Mouse (Mus musculus): ENCODE results near the gene Vmn1r44. TPM values are rescaled to one million over a fixed set of nuclear protein-coding genes. Genes with fewer than 3 reads are reported as not detected.

Gene Vmn1r44
- polyA plus RNA-seq, 1 experiment, result not detected

DNA sequence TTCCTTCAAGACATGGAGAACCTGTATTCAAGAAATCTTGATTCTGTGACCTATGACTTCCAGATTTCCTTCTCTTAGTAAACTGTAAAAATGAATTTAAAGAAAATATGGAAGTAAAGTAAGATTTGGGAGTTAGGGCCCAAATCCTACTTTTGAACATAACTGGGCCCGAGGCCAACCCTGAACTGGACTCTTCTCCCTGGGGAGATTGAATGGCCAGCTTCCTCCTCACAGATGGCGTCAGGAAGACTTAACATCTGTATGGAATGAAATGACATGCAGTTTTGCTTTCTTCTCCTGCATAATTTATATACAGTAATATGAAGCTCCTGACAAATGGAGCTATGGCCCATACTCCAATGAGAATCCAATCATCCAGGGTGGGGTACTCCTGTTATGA lies 57.5 kb downstream of the Vmn1r44 start:
- Histone ChIP-seq H3K27ac (ENCODE audit: insufficient read depth, low read depth, low read length) (no peak overlapping the region), H3K4me1 (ENCODE audit: control insufficient read depth, insufficient read depth, low read length) (no peaks in the 10 kb centered on the region)

More for the DNA sequence above, 57.5 kb downstream of the Vmn1r44 start:
- TF ChIP-seq POLR2A (IDR thresholded peaks at IDR 0.05; ENCODE audit: borderline replicate concordance, low read depth, low read length) (no peak), CTCF (IDR thresholded peaks at IDR 0.05; ENCODE audit: low read depth, low read length) (no peak)
- no peak overlapping the region for H3K4me3 ChIP-seq (ENCODE audit: insufficient read depth, low read length)

Other genes with a start within 250 kb of the Vmn1r44 start
- 2.1 TPM in 2 replicates for gene Txnrd3, start 239.7 kb upstream of the Vmn1r44 start, polyA plus RNA-seq (2012; ENCODE audit: insufficient read depth, insufficient read length, missing spikeins)
- gene Vmn1r40, start 176.1 kb upstream of the Vmn1r44 start, polyA plus RNA-seq (2012; ENCODE audit: insufficient read depth, insufficient read length, missing spikeins), result not detected in 2 replicates
- gene Vmn1r41, start 142.9 kb upstream of the Vmn1r44 start, polyA plus RNA-seq (2012; ENCODE audit: insufficient read depth, insufficient read length, missing spikeins), result not detected in 2 replicates
- gene Vmn1r42, start 7.2 kb upstream of the Vmn1r44 start, polyA plus RNA-seq (2012; ENCODE audit: insufficient read depth, insufficient read length, missing spikeins), result not detected in 2 replicates
- gene Vmn1r43, start 7.2 kb upstream of the Vmn1r44 start, polyA plus RNA-seq (2012; ENCODE audit: insufficient read depth, insufficient read length, missing spikeins), result 0.13 TPM in 1 of 2 replicates, not detected in the other
- not detected in 2 replicates for gene Vmn1r45, start 56.9 kb downstream of the Vmn1r44 start, polyA plus RNA-seq (2012; ENCODE audit: insufficient read depth, insufficient read length, missing spikeins)
- 0.05 and 0.15 TPM in 2 replicates for gene Vmn1r46, start 85.7 kb downstream of the Vmn1r44 start, polyA plus RNA-seq (2012; ENCODE audit: insufficient read depth, insufficient read length, missing spikeins)
- not detected in 2 replicates for gene Vmn1r47, start 132.5 kb downstream of the Vmn1r44 start, polyA plus RNA-seq (2012; ENCODE audit: insufficient read depth, insufficient read length, missing spikeins)
- not detected in 2 replicates for gene Vmn1r48, start 153.2 kb downstream of the Vmn1r44 start, polyA plus RNA-seq (2012; ENCODE audit: insufficient read depth, insufficient read length, missing spikeins)
- gene Vmn1r49, start 194.8 kb downstream of the Vmn1r44 start, polyA plus RNA-seq (2012; ENCODE audit: insufficient read depth, insufficient read length, missing spikeins), result not detected in 2 replicates
- not detected in 2 replicates for gene Vmn1r50, start 217.8 kb downstream of the Vmn1r44 start, polyA plus RNA-seq (2012; ENCODE audit: insufficient read depth, insufficient read length, missing spikeins)
- not detected in 2 replicates for gene Vmn1r51, start 238.9 kb downstream of the Vmn1r44 start, polyA plus RNA-seq (2012; ENCODE audit: insufficient read depth, insufficient read length, missing spikeins)

Data from bone marrow macrophage, adult 2 months (primary cell).